Mouse (Mus musculus): ENCODE results near the gene Asic2. TPM values are rescaled to one million over a fixed set of nuclear protein-coding genes. Genes with fewer than 3 reads are reported as not detected.

Asic2 gene
- total and polyA plus RNA-seq, 2 experiments from 2014 or later = 19.8 to 60.2 TPM

GRCm38 (mm10) chr11:80954147-80954546 is 1014.1 kb downstream of the Asic2 start:
- no peaks in the 10 kb centered on the region; the same call in 1 of the 2 replicates for H3K4me1 ChIP-seq (ENCODE audit: insufficient read depth, low read length)
- H3K9me3 ChIP-seq (ENCODE audit: low read length) = no peaks in the 10 kb centered on the region
- no peak for DNase-seq (ENCODE audit: low spot score)
- H3K36me3 ChIP-seq (ENCODE audit: insufficient read depth, low read length) = no peaks in the 10 kb centered on the region
- no peaks in the 10 kb centered on the region for H3K27me3 ChIP-seq (ENCODE audit: insufficient read depth, low read length)
- H3K9ac ChIP-seq (replicated peaks; ENCODE audit: low read length, poor library complexity, severe bottlenecking) = no peak overlapping the region
- TF ChIP-seq CTCF (IDR thresholded peaks at IDR 0.05) = peak; percentile 15; the same call in 1 of the 2 replicates
- no peak overlapping the region for H3K4me2 ChIP-seq (ENCODE audit: low read depth, low read length, poor library complexity, severe bottlenecking)
- 76% methylated on average over 8 of the region's 8 CpGs for WGBS
- no peak overlapping the region for H3K27ac ChIP-seq (ENCODE audit: low read depth, low read length)
- no peak overlapping the region for H3K4me3 ChIP-seq (ENCODE audit: low read depth, low read length)
- ATAC-seq (ENCODE audit: low FRiP score) = no peak

GRCm38 (mm10) chr11:80949068-80949738 is 1019.1 kb downstream of the Asic2 start:
- H3K4me2 ChIP-seq (ENCODE audit: low read depth, low read length, poor library complexity, severe bottlenecking) = no peak overlapping the region
- no peak overlapping the region for H3K4me3 ChIP-seq (ENCODE audit: low read depth, low read length)
- no peak for TF ChIP-seq CTCF (IDR thresholded peaks at IDR 0.05)
- H3K27me3 ChIP-seq (ENCODE audit: insufficient read depth, low read length) = no peaks in the 10 kb centered on the region
- H3K36me3 ChIP-seq (ENCODE audit: insufficient read depth, low read length) = no peaks in the 10 kb centered on the region
- H3K27ac ChIP-seq (ENCODE audit: low read depth, low read length) = no peak overlapping the region
- H3K9ac ChIP-seq (replicated peaks; ENCODE audit: low read length, poor library complexity, severe bottlenecking) = no peak overlapping the region
- WGBS = 86% methylated on average over 11 of the region's 11 CpGs
- no peaks in the 10 kb centered on the region for H3K4me1 ChIP-seq (ENCODE audit: insufficient read depth, low read length)
- DNase-seq (ENCODE audit: low spot score) = no peak
- no peaks in the 10 kb centered on the region for H3K9me3 ChIP-seq (ENCODE audit: low read length)
- ATAC-seq (ENCODE audit: low FRiP score) = no peak

- H3K9me3 ChIP-seq (ENCODE audit: low read length) = no peaks in the 10 kb centered on the region
- H3K36me3 ChIP-seq (ENCODE audit: insufficient read depth, low read length) = no peaks in the 10 kb centered on the region
- H3K27ac ChIP-seq (ENCODE audit: low read depth, low read length) = no peak overlapping the region
- no peaks in the 10 kb centered on the region for H3K27me3 ChIP-seq (ENCODE audit: insufficient read depth, low read length)
- ATAC-seq (ENCODE audit: low FRiP score) (no peak), DNase-seq (ENCODE audit: low spot score) (no peak)
- TF ChIP-seq CTCF (IDR thresholded peaks at IDR 0.05) = no peak
- H3K4me2 ChIP-seq (ENCODE audit: low read depth, low read length, poor library complexity, severe bottlenecking) = no peak overlapping the region
- no peaks in the 10 kb centered on the region for H3K4me1 ChIP-seq (ENCODE audit: insufficient read depth, low read length)
- H3K4me3 ChIP-seq (ENCODE audit: low read depth, low read length) = no peak overlapping the region
- no peak overlapping the region for H3K9ac ChIP-seq (replicated peaks; ENCODE audit: low read length, poor library complexity, severe bottlenecking)
- 87% methylated on average over 2 of the region's 2 CpGs for WGBS
Observed at GRCm38 (mm10) chr11:80948103-80948502, 1020.2 kb downstream of the Asic2 start.

- WGBS = 90% methylated on average over 6 of the region's 6 CpGs
- Histone ChIP-seq H3K9ac (replicated peaks; ENCODE audit: low read length, poor library complexity, severe bottlenecking) (no peak overlapping the region), H3K36me3 (ENCODE audit: insufficient read depth, low read length) (no peaks in the 10 kb centered on the region), H3K27ac (ENCODE audit: low read depth, low read length) (no peak overlapping the region), H3K4me3 (ENCODE audit: low read depth, low read length) (no peak overlapping the region), H3K9me3 (ENCODE audit: low read length) (no peaks in the 10 kb centered on the region), H3K27me3 (ENCODE audit: insufficient read depth, low read length) (no peaks in the 10 kb centered on the region), H3K4me1 (ENCODE audit: insufficient read depth, low read length) (no peaks in the 10 kb centered on the region), H3K4me2 (ENCODE audit: low read depth, low read length, poor library complexity, severe bottlenecking) (no peak overlapping the region)
- TF ChIP-seq CTCF (IDR thresholded peaks at IDR 0.05) = no peak
- ATAC-seq (ENCODE audit: low FRiP score) (no peak), DNase-seq (ENCODE audit: low spot score) (no peak)
Observed at GRCm38 (mm10) chr11:80946163-80946562, 1022.1 kb downstream of the Asic2 start.

DNA sequence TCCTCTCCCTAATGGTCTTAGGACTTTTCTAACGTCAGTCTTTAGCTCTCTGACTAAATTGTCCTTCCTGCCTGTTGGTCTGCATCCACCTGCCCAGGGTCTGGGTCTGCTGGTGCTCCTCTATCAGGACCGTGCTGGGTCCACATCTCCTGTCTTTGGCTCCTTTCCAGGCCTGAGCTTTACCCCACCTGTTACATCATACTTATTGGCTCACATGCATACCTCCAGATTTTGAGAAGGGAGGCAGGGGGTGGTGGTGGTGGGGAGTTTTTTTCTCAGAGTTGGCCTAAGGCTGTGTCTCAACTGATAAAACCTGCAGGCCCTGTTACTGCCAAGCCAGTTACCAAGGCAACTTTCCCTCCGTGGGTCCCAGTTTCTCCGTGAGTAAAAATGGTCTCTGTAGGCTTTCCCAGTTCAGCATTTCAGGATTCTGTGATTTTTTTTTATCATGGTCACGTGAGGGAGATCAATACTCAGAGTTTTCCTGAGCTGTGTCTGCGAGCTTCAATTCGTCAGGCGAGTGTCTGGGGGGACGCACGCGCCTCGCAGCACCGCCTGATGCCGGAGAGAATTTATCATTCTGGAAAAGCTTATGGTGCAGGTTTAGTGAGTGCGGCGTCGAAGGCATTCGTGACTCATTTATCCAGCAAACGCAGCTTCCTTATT is 1044.8 kb downstream of the Asic2 start:
- no peaks in the 10 kb centered on the region for H3K27me3 ChIP-seq (ENCODE audit: insufficient read depth, low read length)
- no peak overlapping the region for H3K27ac ChIP-seq (ENCODE audit: low read depth, low read length)
- no peaks in the 10 kb centered on the region for H3K4me1 ChIP-seq (ENCODE audit: insufficient read depth, low read length)
- H3K4me3 ChIP-seq (ENCODE audit: low read depth, low read length) = no peak overlapping the region
- ATAC-seq (ENCODE audit: low FRiP score) = no peak
- 74% methylated on average over 19 of the region's 19 CpGs for WGBS
- TF ChIP-seq CTCF (IDR thresholded peaks at IDR 0.05) = no peak
- no peak overlapping the region for H3K9ac ChIP-seq (replicated peaks; ENCODE audit: low read length, poor library complexity, severe bottlenecking)
- peak; percentile 22 for DNase-seq (ENCODE audit: low spot score)
- H3K9me3 ChIP-seq (ENCODE audit: low read length) = no peaks in the 10 kb centered on the region
- H3K4me2 ChIP-seq (ENCODE audit: low read depth, low read length, poor library complexity, severe bottlenecking) = no peak overlapping the region
- H3K36me3 ChIP-seq (ENCODE audit: insufficient read depth, low read length) = no peaks in the 10 kb centered on the region

DNA sequence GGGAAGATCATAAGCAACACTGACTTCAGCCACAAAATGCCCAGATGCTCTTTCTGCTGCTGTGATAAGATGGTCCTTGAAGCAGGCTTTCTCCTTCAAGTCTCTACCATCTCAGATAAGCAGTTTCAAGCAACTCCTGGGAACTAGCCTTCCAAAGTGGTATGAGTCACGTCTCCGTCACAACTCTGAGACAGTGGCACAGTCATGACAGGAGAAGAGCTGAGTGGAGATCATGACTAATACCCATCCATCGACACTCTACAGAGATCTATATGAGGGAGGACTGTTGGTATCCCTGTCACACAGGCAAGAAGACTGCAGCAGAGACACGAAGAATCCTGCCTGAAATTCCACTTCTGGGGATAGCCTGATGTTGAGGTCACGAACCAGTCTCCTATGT is 1049.9 kb downstream of the Asic2 start:
- H3K27me3 ChIP-seq (ENCODE audit: insufficient read depth, low read length) = no peaks in the 10 kb centered on the region
- no peak for DNase-seq (ENCODE audit: low spot score)
- no peak overlapping the region for H3K9ac ChIP-seq (replicated peaks; ENCODE audit: low read length, poor library complexity, severe bottlenecking)
- no peak overlapping the region for H3K27ac ChIP-seq (ENCODE audit: low read depth, low read length)
- no peak overlapping the region for H3K4me3 ChIP-seq (ENCODE audit: low read depth, low read length)
- H3K36me3 ChIP-seq (ENCODE audit: insufficient read depth, low read length) = no peaks in the 10 kb centered on the region
- H3K4me2 ChIP-seq (ENCODE audit: low read depth, low read length, poor library complexity, severe bottlenecking) = no peak overlapping the region
- 0 out of 2 replicates have a peak, but pooled peaks cover 5% of the 10 kb centered on the region for H3K9me3 ChIP-seq (ENCODE audit: low read length)
- no peaks in the 10 kb centered on the region for H3K4me1 ChIP-seq (ENCODE audit: insufficient read depth, low read length)
- no peak for ATAC-seq (ENCODE audit: low FRiP score)
- 88% methylated on average over 5 of the region's 5 CpGs for WGBS
- TF ChIP-seq CTCF (IDR thresholded peaks at IDR 0.05) = no peak

All from midbrain, postnatal 0 days (tissue).